Mouse (Mus musculus): ENCODE results near the gene Prpf8. TPM values are rescaled to one million over a fixed set of nuclear protein-coding genes. Genes with fewer than 3 reads are reported as not detected.
A peak's percentile ranks its signal among the peaks of the same experiment; 100 is the strongest.

The Prpf8 gene
- polyA plus RNA-seq, 1 experiment from 2014 or later, result 47.3 TPM

- Histone ChIP-seq H3K4me2 (peak within 1 kb of the TSS; percentile 98), H3K36me3 (peaks cover 12% of the 10 kb centered on the region), H3K4me1 (replicated peaks) (peaks cover 36% of the 10 kb centered on the region), H3K9ac (peak within 1 kb of the TSS; percentile 79), H3K9me3 (no peaks in the 10 kb centered on the region), H3K27ac (replicated peaks) (peak within 1 kb of the TSS; percentile 91), H3K4me3 (peak within 1 kb of the TSS; percentile 75), H3K27me3 (no peaks in the 10 kb centered on the region)
- peak; percentile 95 for ATAC-seq (ENCODE audit: low read depth)
- WGBS, result under 1% methylated on average over 46 of the region's 46 CpGs
Measured at GRCm38 (mm10) chr11:75460844-75461742, 25.5 kb upstream of the Prpf8 start, which contains the start of gene Tlcd2. Gene Tlcd2, plus strand, starts transcription at chr11:75461715.

DNA sequence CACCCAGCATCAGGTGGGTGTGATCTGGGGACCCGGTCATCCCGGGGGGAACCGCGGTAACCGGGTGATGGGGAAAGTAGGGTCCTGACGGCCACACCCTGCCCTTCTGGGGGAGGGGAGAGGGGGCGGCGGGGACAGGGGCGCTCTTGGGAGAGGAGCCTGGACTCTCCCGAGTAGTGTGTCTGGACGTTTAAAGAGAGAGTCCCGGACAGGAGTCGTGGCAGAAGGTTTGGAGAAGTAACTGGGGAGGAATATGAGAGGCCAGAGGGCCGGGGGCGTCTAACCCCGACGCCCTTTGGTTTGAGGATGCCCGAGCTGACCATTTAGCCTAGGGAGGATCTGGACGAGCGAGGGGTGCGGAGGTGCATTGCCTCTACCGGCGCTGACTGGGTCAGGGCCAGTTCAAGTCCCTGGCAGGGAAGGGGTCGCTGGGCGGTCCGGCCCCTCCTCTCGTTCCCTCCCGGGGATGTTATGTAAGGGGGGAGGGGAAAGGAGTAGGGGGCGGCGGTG is 24.8 kb upstream of the Prpf8 start:
- under 1% methylated on average over 28 of the region's 30 CpGs for WGBS
- H3K27ac ChIP-seq (replicated peaks), result peak overlapping the region; percentile 72
- peak overlapping the region; percentile 75 for H3K4me3 ChIP-seq
- H3K9ac ChIP-seq, result peak overlapping the region; percentile 79
- H3K27me3 ChIP-seq, result no peaks in the 10 kb centered on the region
- peak overlapping the region; percentile 98 for H3K4me2 ChIP-seq
- ATAC-seq (ENCODE audit: low read depth), result peak; percentile 57
- peaks cover 36% of the 10 kb centered on the region for H3K4me1 ChIP-seq (replicated peaks)
- no peaks in the 10 kb centered on the region for H3K9me3 ChIP-seq
- peaks cover 15% of the 10 kb centered on the region for H3K36me3 ChIP-seq

- Histone ChIP-seq H3K4me1 (replicated peaks) (peaks cover 36% of the 10 kb centered on the region), H3K9ac (peak overlapping the region; percentile 79), H3K4me3 (peak overlapping the region; percentile 75), H3K27me3 (no peaks in the 10 kb centered on the region), H3K9me3 (no peaks in the 10 kb centered on the region), H3K4me2 (peak overlapping the region; percentile 98), H3K27ac (replicated peaks) (peak overlapping the region; percentile 28; the same call in 1 of the 2 replicates), H3K36me3 (peaks cover 15% of the 10 kb centered on the region)
- no peak for ATAC-seq (ENCODE audit: low read depth)
- WGBS, result 3% methylated on average over 16 of the region's 16 CpGs
Measured at GRCm38 (mm10) chr11:75462253-75462783, 24.3 kb upstream of the Prpf8 start.

DNA sequence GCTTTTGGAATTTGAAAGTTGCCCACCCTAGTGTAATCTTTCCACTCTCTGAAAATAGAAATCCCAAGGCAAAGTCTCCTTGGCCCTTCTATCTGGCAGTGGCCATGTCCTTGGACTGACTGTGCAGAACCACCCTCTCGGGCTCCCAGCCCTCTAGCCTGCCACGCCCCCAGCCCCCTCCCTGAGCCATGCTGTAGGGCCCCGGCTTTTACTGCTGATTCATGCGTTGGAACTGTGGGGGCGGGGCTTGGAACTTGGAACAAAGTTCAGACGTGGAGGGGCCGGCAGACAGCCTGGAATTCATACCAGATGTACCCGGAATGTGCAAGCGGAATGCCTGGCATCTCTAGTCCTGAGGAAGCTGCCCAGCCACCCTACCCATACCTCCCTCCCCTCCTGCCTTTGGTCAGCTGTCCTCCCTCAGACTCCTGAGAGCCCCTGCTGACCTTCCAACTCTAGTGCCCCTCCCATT is 23.7 kb upstream of the Prpf8 start:
- H3K27me3 ChIP-seq, result no peaks in the 10 kb centered on the region
- H3K9ac ChIP-seq, result peak overlapping the region; percentile 79
- peak overlapping the region; percentile 75 for H3K4me3 ChIP-seq
- no peak overlapping the region for H3K27ac ChIP-seq (replicated peaks)
- whole genome bisulfite sequencing, result 6% methylated on average over 9 of the region's 9 CpGs
- ATAC-seq (ENCODE audit: low read depth), result no peak
- peak overlapping the region; percentile 98 for H3K4me2 ChIP-seq
- H3K36me3 ChIP-seq, result peaks cover 15% of the 10 kb centered on the region
- H3K4me1 ChIP-seq (replicated peaks), result peaks cover 42% of the 10 kb centered on the region
- H3K9me3 ChIP-seq, result no peaks in the 10 kb centered on the region

- Histone ChIP-seq H3K36me3 (peaks cover 15% of the 10 kb centered on the region), H3K9ac (no peak overlapping the region), H3K4me2 (peak overlapping the region; percentile 98; the same call in 1 of the 2 replicates), H3K4me1 (replicated peaks) (peaks cover 46% of the 10 kb centered on the region), H3K4me3 (no peak overlapping the region), H3K9me3 (no peaks in the 10 kb centered on the region), H3K27me3 (no peaks in the 10 kb centered on the region), H3K27ac (replicated peaks) (no peak overlapping the region)
- 85% methylated on average over 4 of the region's 4 CpGs for WGBS
- ATAC-seq (ENCODE audit: low read depth), result no peak
Measured at GRCm38 (mm10) chr11:75463624-75464023, 23.0 kb upstream of the Prpf8 start.

GRCm38 (mm10) chr11:75464417-75464816 is 22.2 kb upstream of the Prpf8 start:
- 88% methylated on average over 6 of the region's 6 CpGs for WGBS

GRCm38 (mm10) chr11:75465051-75465450 is 21.6 kb upstream of the Prpf8 start:
- H3K4me1 ChIP-seq (replicated peaks), result peaks cover 38% of the 10 kb centered on the region
- H3K9me3 ChIP-seq, result no peaks in the 10 kb centered on the region
- H3K9ac ChIP-seq, result no peak overlapping the region
- H3K36me3 ChIP-seq, result peaks cover 15% of the 10 kb centered on the region
- no peaks in the 10 kb centered on the region for H3K27me3 ChIP-seq
- H3K27ac ChIP-seq (replicated peaks), result no peak overlapping the region
- 82% methylated on average over 6 of the region's 6 CpGs for WGBS
- no peak overlapping the region for H3K4me3 ChIP-seq
- no peak for ATAC-seq (ENCODE audit: low read depth)
- H3K4me2 ChIP-seq, result no peak overlapping the region

More at GRCm38 (mm10) chr11:75464417-75464816, 22.2 kb upstream of the Prpf8 start:
- no peak overlapping the region for H3K9ac ChIP-seq
- H3K4me2 ChIP-seq, result no peak overlapping the region
- H3K27me3 ChIP-seq, result no peaks in the 10 kb centered on the region
- no peak overlapping the region for H3K4me3 ChIP-seq
- no peaks in the 10 kb centered on the region for H3K9me3 ChIP-seq
- peaks cover 44% of the 10 kb centered on the region for H3K4me1 ChIP-seq (replicated peaks)
- H3K36me3 ChIP-seq, result peaks cover 15% of the 10 kb centered on the region
- no peak for ATAC-seq (ENCODE audit: low read depth)
- H3K27ac ChIP-seq (replicated peaks), result no peak overlapping the region

- H3K4me1 ChIP-seq (replicated peaks), result peaks cover 28% of the 10 kb centered on the region
- H3K9me3 ChIP-seq, result no peaks in the 10 kb centered on the region
- H3K9ac ChIP-seq, result no peak overlapping the region
- peaks cover 15% of the 10 kb centered on the region for H3K36me3 ChIP-seq
- H3K4me2 ChIP-seq, result no peak overlapping the region
- no peaks in the 10 kb centered on the region for H3K27me3 ChIP-seq
- no peak overlapping the region for H3K27ac ChIP-seq (replicated peaks)
- 98% methylated on average over 4 of the region's 4 CpGs for WGBS
- no peak overlapping the region for H3K4me3 ChIP-seq
- ATAC-seq (ENCODE audit: low read depth), result no peak
Measured at GRCm38 (mm10) chr11:75466731-75467505, 19.7 kb upstream of the Prpf8 start.

DNA sequence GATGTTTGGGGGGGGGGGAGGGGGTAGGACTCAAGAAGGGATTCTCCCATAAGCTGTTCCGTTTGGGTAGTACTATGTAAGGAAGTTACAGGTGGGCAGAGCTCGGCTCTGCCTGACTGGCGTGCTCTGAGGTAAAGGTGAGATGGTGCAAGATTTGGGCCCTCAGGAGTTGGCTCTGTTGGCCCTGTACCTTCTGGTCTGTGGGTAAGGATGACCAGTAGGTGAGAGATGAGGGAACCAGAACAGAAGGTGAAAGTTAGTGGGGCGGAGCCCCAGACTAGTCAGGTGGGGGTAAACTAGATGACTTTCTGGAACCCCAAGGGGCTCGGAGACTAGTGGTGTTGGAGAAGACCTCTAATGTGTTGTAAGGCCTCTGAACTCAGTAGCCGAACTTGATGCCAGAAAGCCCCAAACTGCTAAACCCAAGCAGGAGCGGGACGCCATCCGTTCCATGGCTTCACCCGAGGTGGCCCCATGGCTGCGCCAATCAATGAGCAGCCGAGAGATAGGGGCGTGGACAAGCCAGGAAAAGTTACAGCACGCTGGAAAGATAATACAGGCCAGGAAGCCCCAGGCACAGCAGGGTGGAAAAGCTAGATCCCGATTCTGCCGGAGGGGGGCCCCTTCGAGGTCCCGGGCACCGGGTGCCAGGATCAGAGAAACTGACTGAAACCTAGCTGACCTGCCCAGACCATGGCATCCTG is 19.0 kb upstream of the Prpf8 start:
- H3K9ac ChIP-seq, result peak overlapping the region; percentile 63
- 20% methylated on average over 19 of the region's 19 CpGs for WGBS
- peak overlapping the region; percentile 33 for H3K4me3 ChIP-seq
- peaks cover 15% of the 10 kb centered on the region for H3K36me3 ChIP-seq
- H3K27ac ChIP-seq (replicated peaks), result no peak overlapping the region
- no peaks in the 10 kb centered on the region for H3K27me3 ChIP-seq
- peaks cover 20% of the 10 kb centered on the region for H3K4me1 ChIP-seq (replicated peaks)
- H3K4me2 ChIP-seq, result peak overlapping the region; percentile 59
- ATAC-seq (ENCODE audit: low read depth), result peak; percentile 60; the same call in 1 of the 2 replicates
- H3K9me3 ChIP-seq, result no peaks in the 10 kb centered on the region

DNA sequence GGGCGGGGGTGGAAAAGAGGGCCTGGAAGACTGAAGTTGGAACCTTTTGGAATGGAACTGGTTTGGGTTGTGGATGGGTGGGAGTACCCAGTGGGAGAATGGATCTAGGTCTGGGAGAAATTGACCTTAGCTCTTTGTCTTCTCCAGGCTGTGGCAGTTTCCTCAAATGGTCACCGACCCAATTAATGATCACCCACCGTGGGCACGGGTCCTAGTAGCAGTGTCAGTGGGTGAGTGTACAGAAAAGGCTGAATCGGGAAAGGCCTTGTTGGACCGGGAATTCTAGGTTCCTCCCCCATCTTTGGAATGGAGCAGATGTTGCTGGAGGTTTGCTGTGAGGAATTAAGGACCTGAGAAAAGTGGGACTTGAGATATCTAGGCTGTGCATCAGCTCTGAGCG is 18.2 kb upstream of the Prpf8 start:
- H3K4me3 ChIP-seq, result peak overlapping the region; percentile 33
- no peaks in the 10 kb centered on the region for H3K27me3 ChIP-seq
- ATAC-seq (ENCODE audit: low read depth), result no peak
- peak overlapping the region; percentile 63 for H3K9ac ChIP-seq
- H3K36me3 ChIP-seq, result peaks cover 15% of the 10 kb centered on the region
- no peaks in the 10 kb centered on the region for H3K9me3 ChIP-seq
- H3K27ac ChIP-seq (replicated peaks), result no peak overlapping the region
- H3K4me2 ChIP-seq, result peak overlapping the region; percentile 59
- H3K4me1 ChIP-seq (replicated peaks), result peaks cover 13% of the 10 kb centered on the region
- WGBS, result 65% methylated on average over 7 of the region's 7 CpGs

- Histone ChIP-seq H3K27ac (replicated peaks) (no peak overlapping the region), H3K9me3 (no peaks in the 10 kb centered on the region), H3K27me3 (no peaks in the 10 kb centered on the region), H3K4me3 (no peak overlapping the region), H3K4me1 (replicated peaks) (peaks cover 10% of the 10 kb centered on the region), H3K4me2 (no peak overlapping the region), H3K36me3 (peaks cover 15% of the 10 kb centered on the region), H3K9ac (no peak overlapping the region)
- 88% methylated on average over 4 of the region's 4 CpGs for WGBS
- ATAC-seq (ENCODE audit: low read depth), result no peak
Measured at GRCm38 (mm10) chr11:75469261-75469660, 17.4 kb upstream of the Prpf8 start.
